Mouse (Mus musculus): ENCODE measurements around the gene Ngdn. TPM values are rescaled to one million over a fixed set of nuclear protein-coding genes. Genes with fewer than 3 reads are reported as not detected.
A peak's percentile ranks its signal among the peaks of the same experiment; 100 is the strongest.

Gene Ngdn
- total RNA-seq, 1 experiment, result 53.5 TPM

DNA sequence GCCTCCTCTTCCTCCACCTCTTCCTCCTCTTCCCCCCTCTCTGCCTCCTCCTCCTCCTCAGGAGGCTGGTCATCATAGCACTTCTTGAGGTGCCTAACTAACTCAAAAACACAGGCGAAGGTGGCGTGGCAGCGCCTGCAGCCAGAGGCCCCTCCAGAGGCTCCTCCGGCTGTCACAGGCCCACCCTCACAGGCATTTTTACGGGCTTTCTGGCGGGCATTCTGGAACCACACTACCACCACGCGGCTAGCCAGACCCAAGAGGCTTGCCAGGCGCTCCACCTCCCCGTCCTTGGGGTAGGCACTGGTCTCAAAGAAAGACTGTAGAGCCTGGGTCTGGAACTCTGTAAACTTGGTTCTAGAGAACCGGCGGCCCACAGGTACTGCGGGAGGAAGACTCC is 50.1 kb downstream of the Ngdn start:
- Histone ChIP-seq H3K4me3 (ENCODE audit: insufficient read depth in 1 of 2, low read depth in 1 of 2, low read length in 2 of 2, poor library complexity in 1 of 2, severe bottlenecking in 1 of 2) (peak overlapping the region; percentile 31 to 53), H3K4me1 (ENCODE audit: control insufficient read depth in 2 of 2, insufficient read depth in 2 of 2, low read length in 2 of 2, poor library complexity in 1 of 2) (peaks cover 0 to 23% of the 10 kb centered on the region in 2 experiments; a peak in 2 of 4 replicates), H3K36me3 (ENCODE audit: control insufficient read depth, insufficient read depth, low read length, poor library complexity, severe bottlenecking) (peaks cover 50% of the 10 kb centered on the region), H3K27ac (ENCODE audit: insufficient read depth, low read depth, low read length, poor library complexity, severe bottlenecking) (0 out of 2 replicates have a peak overlapping the region, but pooled peaks have one; percentile 4), H3K9ac (ENCODE audit: insufficient read depth, low read depth, low read length, poor library complexity, severe bottlenecking) (peak overlapping the region; percentile 37), H3K9me3 (ENCODE audit: control insufficient read depth, insufficient read depth, low read depth, low read length) (no peaks in the 10 kb centered on the region)
- TF ChIP-seq ZC3H11A (IDR thresholded peaks at IDR 0.05; ENCODE audit: borderline replicate concordance, low read depth, low read length) (no peak), MAFK (IDR thresholded peaks at IDR 0.05; ENCODE audit: insufficient read depth, low read depth, low read length) (no peak), HCFC1 (IDR thresholded peaks at IDR 0.05; ENCODE audit: borderline replicate concordance, insufficient read depth, low read length) (no peak), ZNF384 (IDR thresholded peaks at IDR 0.05; ENCODE audit: low read depth, low read length) (no peak), CHD2 (IDR thresholded peaks at IDR 0.05; ENCODE audit: low read depth, low read length) (no peak)
- in situ Hi-C loops (cut with MboI; ENCODE audit: low sequenced_read_pairs in 2 of 2, unreplicated experiment in 2 of 2), result no loop called here
- DNase-seq (ENCODE audit: low read depth, low spot score), result no peak

DNA sequence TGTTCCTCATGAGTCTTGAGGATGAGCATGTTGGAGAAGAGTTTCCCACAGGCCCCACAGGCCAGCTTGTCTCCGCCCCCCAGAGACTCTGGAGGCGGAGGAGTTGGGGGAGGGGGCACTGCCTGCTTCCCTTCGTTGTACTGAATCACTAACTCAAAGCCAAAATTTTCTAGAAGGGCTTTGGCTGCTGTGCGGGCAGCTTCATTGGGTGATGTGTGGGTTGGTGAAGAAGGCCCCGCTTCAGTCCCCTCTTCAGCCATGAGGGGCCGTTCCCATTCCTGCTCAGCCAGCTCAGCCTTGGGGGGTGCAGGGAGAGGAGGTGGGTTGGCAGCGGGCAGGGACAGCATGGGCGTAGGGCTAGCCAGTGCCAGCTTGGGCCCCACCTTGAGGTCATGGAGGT is 50.8 kb downstream of the Ngdn start:
- DNase-seq (ENCODE audit: low read depth, low spot score), result no peak
- no peak overlapping the region for H3K9ac ChIP-seq (ENCODE audit: insufficient read depth, low read depth, low read length, poor library complexity, severe bottlenecking)
- in situ Hi-C loops (cut with MboI; ENCODE audit: low sequenced_read_pairs in 2 of 2, unreplicated experiment in 2 of 2), result no loop called here
- H3K9me3 ChIP-seq (ENCODE audit: control insufficient read depth, insufficient read depth, low read depth, low read length), result no peaks in the 10 kb centered on the region
- H3K27ac ChIP-seq (ENCODE audit: insufficient read depth, low read depth, low read length, poor library complexity, severe bottlenecking), result no peak overlapping the region
- peaks cover 54% of the 10 kb centered on the region for H3K36me3 ChIP-seq (ENCODE audit: control insufficient read depth, insufficient read depth, low read length, poor library complexity, severe bottlenecking)
- H3K4me1 ChIP-seq (ENCODE audit: control insufficient read depth in 2 of 2, insufficient read depth in 2 of 2, low read length in 2 of 2, poor library complexity in 1 of 2), result peaks cover 0 to 20% of the 10 kb centered on the region in 2 experiments; a peak in 2 of 4 replicates
- H3K4me3 ChIP-seq (ENCODE audit: insufficient read depth in 1 of 2, low read depth in 1 of 2, low read length in 2 of 2, poor library complexity in 1 of 2, severe bottlenecking in 1 of 2), result peak overlapping the region in 1 of 2 experiments; percentile 31; a peak in 2 of 4 replicates
- TF ChIP-seq ZNF384 (IDR thresholded peaks at IDR 0.05; ENCODE audit: low read depth, low read length) (no peak), MAFK (IDR thresholded peaks at IDR 0.05; ENCODE audit: insufficient read depth, low read depth, low read length) (no peak), HCFC1 (IDR thresholded peaks at IDR 0.05; ENCODE audit: borderline replicate concordance, insufficient read depth, low read length) (no peak), ZC3H11A (IDR thresholded peaks at IDR 0.05; ENCODE audit: borderline replicate concordance, low read depth, low read length) (no peak), CHD2 (IDR thresholded peaks at IDR 0.05; ENCODE audit: low read depth, low read length) (no peak)

DNA sequence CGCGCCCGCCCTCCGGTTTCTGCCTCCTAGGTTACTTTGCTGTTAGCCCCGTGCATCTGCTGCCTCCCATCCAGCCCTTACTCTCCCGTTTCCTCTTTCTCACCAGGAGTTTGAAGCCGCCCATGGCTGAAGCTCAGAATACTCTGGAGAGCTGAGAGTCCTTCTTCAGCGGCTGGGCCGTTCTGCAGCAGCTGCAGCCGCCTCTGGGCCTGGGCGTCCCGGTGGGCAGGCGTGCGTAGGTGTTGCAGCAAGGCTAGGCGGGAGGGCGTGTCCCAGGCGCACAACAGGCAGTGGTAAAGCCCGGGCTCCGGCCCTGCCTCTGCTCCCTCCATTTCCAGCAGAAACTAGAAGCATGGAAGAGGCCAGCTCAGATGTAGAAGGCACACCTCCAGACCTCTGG is 56.5 kb downstream of the Ngdn start:
- DNase-seq (ENCODE audit: low read depth, low spot score), result no peak
- H3K27ac ChIP-seq (ENCODE audit: insufficient read depth, low read depth, low read length, poor library complexity, severe bottlenecking), result no peak overlapping the region
- H3K9me3 ChIP-seq (ENCODE audit: control insufficient read depth, insufficient read depth, low read depth, low read length), result no peaks in the 10 kb centered on the region
- no peak for TF ChIP-seq CHD2 (IDR thresholded peaks at IDR 0.05; ENCODE audit: low read depth, low read length)
- TF ChIP-seq ZC3H11A (IDR thresholded peaks at IDR 0.05; ENCODE audit: borderline replicate concordance, low read depth, low read length), result no peak
- TF ChIP-seq HCFC1 (IDR thresholded peaks at IDR 0.05; ENCODE audit: borderline replicate concordance, insufficient read depth, low read length), result no peak
- no peak for TF ChIP-seq ZNF384 (IDR thresholded peaks at IDR 0.05; ENCODE audit: low read depth, low read length)
- TF ChIP-seq MAFK (IDR thresholded peaks at IDR 0.05; ENCODE audit: insufficient read depth, low read depth, low read length), result no peak
- peak overlapping the region; percentile 4; the same call in 1 of the 2 replicates for H3K9ac ChIP-seq (ENCODE audit: insufficient read depth, low read depth, low read length, poor library complexity, severe bottlenecking)
- peaks cover 60% of the 10 kb centered on the region for H3K36me3 ChIP-seq (ENCODE audit: control insufficient read depth, insufficient read depth, low read length, poor library complexity, severe bottlenecking)
- H3K4me1 ChIP-seq (ENCODE audit: control insufficient read depth in 2 of 2, insufficient read depth in 2 of 2, low read length in 2 of 2, poor library complexity in 1 of 2), result peaks cover 5 to 28% of the 10 kb centered on the region in 2 experiments; a peak in 2 of 4 replicates
- H3K4me3 ChIP-seq (ENCODE audit: insufficient read depth in 1 of 2, low read depth in 1 of 2, low read length in 2 of 2, poor library complexity in 1 of 2, severe bottlenecking in 1 of 2), result peak overlapping the region; percentile 34 to 62
- in situ Hi-C loops (cut with MboI; ENCODE audit: low sequenced_read_pairs in 2 of 2, unreplicated experiment in 2 of 2), result no loop called here

Other genes with a start within 250 kb of the Ngdn start
- gene Slc7a8, start 233.5 kb upstream of the Ngdn start, total RNA-seq (2012; rRNA removed), result 0.36 and 0.48 TPM in 2 replicates
- 1.5 and 1.9 TPM in 2 replicates for gene Rnf212b, start 201.3 kb upstream of the Ngdn start, total RNA-seq (2012; rRNA removed)
- 2.5 and 3.9 TPM in 2 replicates for gene Homez, start 144.5 kb upstream of the Ngdn start, total RNA-seq (2012; rRNA removed)
- gene Ppp1r3e, start 137.9 kb upstream of the Ngdn start, total RNA-seq (2012; rRNA removed), result 0.62 and 0.74 TPM in 2 replicates
- 7.7 and 9.4 TPM in 2 replicates for gene Bcl2l2, start 132.1 kb upstream of the Ngdn start, total RNA-seq (2012; rRNA removed)
- 0.71 and 0.79 TPM in 2 replicates for gene Gm20521, start 132.0 kb upstream of the Ngdn start, total RNA-seq (2012; rRNA removed)
- 76.8 and 117 TPM in 2 replicates for gene Pabpn1, start 123.0 kb upstream of the Ngdn start, total RNA-seq (2012; rRNA removed)
- 5.2 and 16.2 TPM in 2 replicates for gene Slc22a17, start 102.3 kb upstream of the Ngdn start, total RNA-seq (2012; rRNA removed)
- gene Efs, start 89.3 kb upstream of the Ngdn start, total RNA-seq (2012; rRNA removed), result 10.8 and 28.3 TPM in 2 replicates
- 0.27 and 0.74 TPM in 2 replicates for gene Il25, start 82.8 kb upstream of the Ngdn start, total RNA-seq (2012; rRNA removed)
- gene Cmtm5, start 79.2 kb upstream of the Ngdn start, total RNA-seq (2012; rRNA removed), result 0.74 TPM in 1 of 2 replicates, not detected in the other
- 7.1 and 8.8 TPM in 2 replicates for gene Myh6, start 48.5 kb upstream of the Ngdn start, total RNA-seq (2012; rRNA removed)
- not detected in 2 replicates for gene Gm17428, start 38.5 kb upstream of the Ngdn start, total RNA-seq (2012; rRNA removed)
- 3.2 and 3.3 TPM in 2 replicates for gene Myh7, start 20.8 kb upstream of the Ngdn start, total RNA-seq (2012; rRNA removed)
- gene Zfhx2, start 76.9 kb downstream of the Ngdn start, total RNA-seq (2012; rRNA removed), result 9.4 and 12.4 TPM in 2 replicates
- 7.9 and 11.9 TPM in 2 replicates for gene Thtpa, start 79.3 kb downstream of the Ngdn start, total RNA-seq (2012; rRNA removed)
- 5.9 and 14.1 TPM in 2 replicates for gene Ap1g2, start 91.1 kb downstream of the Ngdn start, total RNA-seq (2012; rRNA removed)
- gene Jph4, start 101.5 kb downstream of the Ngdn start, total RNA-seq (2012; rRNA removed), result 1.7 and 3.8 TPM in 2 replicates
- gene Dhrs2, start 206.6 kb downstream of the Ngdn start, total RNA-seq (2012; rRNA removed), result not detected in 2 replicates